Mouse (Mus musculus): ENCODE data around the gene Tub. TPM values are rescaled to one million over a fixed set of nuclear protein-coding genes. Genes with fewer than 3 reads are reported as not detected.

Tub gene
- polyA plus RNA-seq, 1 experiment = 0.58 TPM

DNA sequence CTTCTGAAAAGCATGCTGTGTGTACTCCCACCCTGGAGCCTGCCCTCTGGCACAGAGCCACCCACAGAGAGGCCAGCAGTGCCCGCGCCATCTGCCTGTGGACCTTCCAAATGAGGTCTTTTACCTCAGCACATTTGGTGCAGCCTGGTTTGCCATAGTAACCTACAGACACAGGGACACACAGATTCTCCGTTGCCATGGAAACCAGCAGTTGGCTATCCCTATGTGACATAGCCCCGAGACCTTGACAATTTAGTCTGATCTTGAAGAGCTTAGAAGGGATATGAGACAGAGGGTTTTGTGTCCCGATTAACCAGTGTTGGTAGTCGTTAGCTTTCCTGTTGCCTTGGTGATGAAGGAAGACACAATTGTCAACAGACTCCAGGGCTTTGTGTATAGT, 22.1 kb downstream of the Tub start:
- no peak overlapping the region for H3K4me3 ChIP-seq (ENCODE audit: low read depth, low read length)
- no peaks in the 10 kb centered on the region for H3K4me1 ChIP-seq (ENCODE audit: control insufficient read depth, insufficient read depth, insufficient read length, low read length)
- no peak for TF ChIP-seq CTCF (IDR thresholded peaks at IDR 0.05; ENCODE audit: extremely low read depth, insufficient read length, insufficient replicate concordance, low read depth, low read length)
- no peaks in the 10 kb centered on the region for H3K27me3 ChIP-seq (ENCODE audit: control insufficient read depth, insufficient read depth, low read length)
- H3K36me3 ChIP-seq (ENCODE audit: control insufficient read depth, insufficient read depth, low read length) = no peaks in the 10 kb centered on the region
- H3K27ac ChIP-seq (ENCODE audit: insufficient read depth, low read depth, low read length) = no peak overlapping the region
- 58% methylated on average over 6 of the region's 6 CpGs for WGBS

DNA sequence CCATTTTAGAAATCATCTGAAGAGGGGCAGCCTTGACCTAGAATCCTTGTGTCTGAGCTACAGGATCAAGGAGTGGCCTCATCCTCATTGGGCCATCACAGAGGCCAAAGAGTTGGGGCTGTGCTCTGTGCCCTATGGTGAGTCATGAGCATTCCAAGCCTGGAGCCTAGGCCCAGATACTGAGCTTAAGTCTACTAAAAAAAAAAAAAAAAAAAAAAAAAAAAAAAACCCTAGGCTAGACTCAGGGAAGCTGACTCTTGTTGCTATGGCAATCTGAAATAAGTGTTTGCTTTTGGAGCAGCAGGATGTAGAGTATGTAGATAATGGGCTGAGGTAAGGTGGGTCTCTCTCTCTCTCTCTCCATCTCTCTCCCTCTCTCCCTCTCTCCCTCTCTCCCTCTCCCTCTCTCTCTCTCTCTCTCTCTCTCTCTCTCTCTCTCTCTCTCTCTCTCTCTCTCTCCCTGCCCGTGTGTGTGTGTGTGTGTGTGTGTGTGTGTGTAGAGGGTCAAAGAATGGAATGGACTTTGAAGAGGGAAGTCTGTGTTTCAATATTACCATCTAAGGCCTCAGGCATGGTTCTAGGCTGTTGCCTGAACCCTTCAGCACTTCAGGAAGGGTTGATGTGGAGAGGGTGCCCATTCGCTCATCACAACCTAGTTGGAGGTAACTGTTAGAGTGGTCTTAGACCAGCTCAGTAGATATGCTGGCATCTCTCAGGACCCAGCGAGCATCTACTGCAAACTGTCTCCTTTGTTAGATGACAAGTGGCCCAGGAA, 36.0 kb downstream of the Tub start:
- no peaks in the 10 kb centered on the region for H3K4me1 ChIP-seq (ENCODE audit: control insufficient read depth, insufficient read depth, insufficient read length, low read length)
- WGBS = 84% methylated on average over 2 of the region's 3 CpGs
- H3K27me3 ChIP-seq (ENCODE audit: control insufficient read depth, insufficient read depth, low read length) = no peaks in the 10 kb centered on the region
- H3K36me3 ChIP-seq (ENCODE audit: control insufficient read depth, insufficient read depth, low read length) = no peaks in the 10 kb centered on the region
- no peak overlapping the region for H3K4me3 ChIP-seq (ENCODE audit: low read depth, low read length)
- no peak for TF ChIP-seq CTCF (IDR thresholded peaks at IDR 0.05; ENCODE audit: extremely low read depth, insufficient read length, insufficient replicate concordance, low read depth, low read length)
- TF ChIP-seq POLR2A (IDR thresholded peaks at IDR 0.05; ENCODE audit: low read depth, low read length) = no peak
- H3K27ac ChIP-seq (ENCODE audit: insufficient read depth, low read depth, low read length) = no peak overlapping the region

DNA sequence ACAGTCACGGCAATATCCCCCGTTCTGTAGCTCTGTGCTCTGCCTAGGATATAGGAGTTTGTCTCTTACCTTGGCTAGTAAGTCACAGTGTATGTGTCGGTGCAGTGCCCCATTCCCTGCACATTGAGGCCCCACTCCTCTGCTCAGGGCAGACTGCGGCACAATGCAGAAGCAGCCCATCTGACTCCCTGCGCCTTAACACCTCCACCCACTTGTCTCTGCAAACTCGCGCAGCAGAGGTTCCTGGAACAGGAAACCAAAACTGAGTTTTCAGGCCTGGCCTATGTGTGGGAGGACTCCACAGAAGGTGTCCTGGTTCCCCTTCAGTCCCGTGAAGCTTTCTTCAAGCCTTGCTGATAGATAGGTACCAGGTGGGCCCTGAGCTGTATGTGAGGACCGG, 41.1 kb downstream of the Tub start:
- 80% methylated on average over 9 of the region's 9 CpGs for WGBS
- Histone ChIP-seq H3K4me3 (ENCODE audit: low read depth, low read length) (no peak overlapping the region), H3K36me3 (ENCODE audit: control insufficient read depth, insufficient read depth, low read length) (no peaks in the 10 kb centered on the region), H3K27ac (ENCODE audit: insufficient read depth, low read depth, low read length) (no peak overlapping the region), H3K4me1 (ENCODE audit: control insufficient read depth, insufficient read depth, insufficient read length, low read length) (no peaks in the 10 kb centered on the region), H3K27me3 (ENCODE audit: control insufficient read depth, insufficient read depth, low read length) (no peaks in the 10 kb centered on the region)
- TF ChIP-seq POLR2A (IDR thresholded peaks at IDR 0.05; ENCODE audit: low read depth, low read length) = no peak
- TF ChIP-seq CTCF (IDR thresholded peaks at IDR 0.05; ENCODE audit: extremely low read depth, insufficient read length, insufficient replicate concordance, low read depth, low read length) = no peak

DNA sequence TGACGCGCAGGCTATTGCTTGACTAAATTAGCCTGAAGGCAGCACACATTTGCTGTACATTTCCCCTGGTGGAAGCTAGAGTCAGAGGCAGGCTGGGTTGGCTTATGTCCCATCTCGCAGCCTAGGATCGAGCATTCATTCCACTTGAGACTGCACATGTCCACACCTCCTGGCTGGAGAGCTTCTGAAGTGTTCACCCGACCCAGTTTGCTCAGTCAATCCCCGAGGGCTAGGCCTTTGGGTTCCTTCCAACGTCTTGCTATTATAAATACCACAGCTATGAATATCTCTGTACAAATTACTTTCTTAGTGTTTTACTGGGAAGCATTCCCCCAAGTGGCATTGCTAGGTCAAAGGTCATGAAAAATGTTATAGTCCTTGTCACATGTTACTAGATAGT, 43.1 kb downstream of the Tub start:
- TF ChIP-seq CTCF (IDR thresholded peaks at IDR 0.05; ENCODE audit: extremely low read depth, insufficient read length, insufficient replicate concordance, low read depth, low read length) = no peak
- no peak for TF ChIP-seq POLR2A (IDR thresholded peaks at IDR 0.05; ENCODE audit: low read depth, low read length)
- 51% methylated on average over 7 of the region's 7 CpGs for WGBS

DNA sequence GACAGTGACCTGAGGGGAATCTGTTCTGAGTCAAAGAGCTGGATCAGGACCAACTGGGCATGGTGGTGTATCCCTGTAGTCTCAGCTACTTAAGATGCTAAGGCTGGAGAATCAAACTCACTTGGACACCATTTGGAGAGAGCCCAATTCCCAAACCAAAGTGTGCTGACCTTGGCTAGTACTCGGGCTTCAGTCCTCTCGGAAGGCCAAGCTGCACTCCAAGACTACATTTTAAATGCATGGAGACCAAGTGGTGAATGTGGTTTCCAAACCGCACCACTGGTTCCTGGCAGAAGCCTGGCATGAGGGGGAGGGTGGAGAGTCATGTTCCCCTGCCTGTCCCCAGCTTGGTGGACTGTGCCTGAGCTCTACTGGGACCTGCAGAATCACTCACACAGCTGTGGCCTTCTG, 43.7 kb downstream of the Tub start:
- no peak overlapping the region for H3K27ac ChIP-seq (ENCODE audit: insufficient read depth, low read depth, low read length)
- no peaks in the 10 kb centered on the region for H3K27me3 ChIP-seq (ENCODE audit: control insufficient read depth, insufficient read depth, low read length)
- no peaks in the 10 kb centered on the region for H3K36me3 ChIP-seq (ENCODE audit: control insufficient read depth, insufficient read depth, low read length)
- 85% methylated on average over 3 of the region's 3 CpGs for WGBS
- no peaks in the 10 kb centered on the region for H3K4me1 ChIP-seq (ENCODE audit: control insufficient read depth, insufficient read depth, insufficient read length, low read length)
- TF ChIP-seq POLR2A (IDR thresholded peaks at IDR 0.05; ENCODE audit: low read depth, low read length) (no peak), CTCF (IDR thresholded peaks at IDR 0.05; ENCODE audit: extremely low read depth, insufficient read length, insufficient replicate concordance, low read depth, low read length) (no peak)
- H3K4me3 ChIP-seq (ENCODE audit: low read depth, low read length) = no peak overlapping the region

More for the DNA sequence above, 43.1 kb downstream of the Tub start:
- H3K4me3 ChIP-seq (ENCODE audit: low read depth, low read length) = no peak overlapping the region
- H3K27me3 ChIP-seq (ENCODE audit: control insufficient read depth, insufficient read depth, low read length) = no peaks in the 10 kb centered on the region
- no peaks in the 10 kb centered on the region for H3K4me1 ChIP-seq (ENCODE audit: control insufficient read depth, insufficient read depth, insufficient read length, low read length)
- no peaks in the 10 kb centered on the region for H3K36me3 ChIP-seq (ENCODE audit: control insufficient read depth, insufficient read depth, low read length)
- H3K27ac ChIP-seq (ENCODE audit: insufficient read depth, low read depth, low read length) = no peak overlapping the region

DNA sequence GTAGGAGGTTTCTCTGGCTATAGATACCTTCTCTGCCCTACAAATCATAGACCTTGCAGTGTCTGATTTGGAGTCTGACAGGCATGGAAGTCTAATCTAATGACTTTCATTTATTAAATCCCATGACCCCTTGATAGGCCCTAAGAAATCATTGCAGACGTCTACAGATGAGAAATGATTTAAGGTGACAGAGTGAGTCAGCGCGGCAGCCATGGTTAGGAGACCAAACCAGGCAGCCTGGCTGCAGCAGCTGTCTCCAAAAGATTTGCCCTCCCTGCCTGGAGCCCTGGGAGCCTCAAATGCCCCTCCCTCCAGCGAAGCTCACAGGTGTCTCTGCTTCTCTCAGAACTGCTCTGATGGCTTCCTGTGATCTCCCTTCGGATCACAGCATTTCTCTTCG, 46.0 kb downstream of the Tub start:
- H3K36me3 ChIP-seq (ENCODE audit: control insufficient read depth, insufficient read depth, low read length) = no peaks in the 10 kb centered on the region
- H3K4me1 ChIP-seq (ENCODE audit: control insufficient read depth, insufficient read depth, insufficient read length, low read length) = no peaks in the 10 kb centered on the region
- 69% methylated on average over 6 of the region's 6 CpGs for WGBS
- no peak for TF ChIP-seq POLR2A (IDR thresholded peaks at IDR 0.05; ENCODE audit: low read depth, low read length)
- no peak for TF ChIP-seq CTCF (IDR thresholded peaks at IDR 0.05; ENCODE audit: extremely low read depth, insufficient read length, insufficient replicate concordance, low read depth, low read length)
- H3K4me3 ChIP-seq (ENCODE audit: low read depth, low read length) = no peak overlapping the region
- H3K27me3 ChIP-seq (ENCODE audit: control insufficient read depth, insufficient read depth, low read length) = no peaks in the 10 kb centered on the region
- no peak overlapping the region for H3K27ac ChIP-seq (ENCODE audit: insufficient read depth, low read depth, low read length)

DNA sequence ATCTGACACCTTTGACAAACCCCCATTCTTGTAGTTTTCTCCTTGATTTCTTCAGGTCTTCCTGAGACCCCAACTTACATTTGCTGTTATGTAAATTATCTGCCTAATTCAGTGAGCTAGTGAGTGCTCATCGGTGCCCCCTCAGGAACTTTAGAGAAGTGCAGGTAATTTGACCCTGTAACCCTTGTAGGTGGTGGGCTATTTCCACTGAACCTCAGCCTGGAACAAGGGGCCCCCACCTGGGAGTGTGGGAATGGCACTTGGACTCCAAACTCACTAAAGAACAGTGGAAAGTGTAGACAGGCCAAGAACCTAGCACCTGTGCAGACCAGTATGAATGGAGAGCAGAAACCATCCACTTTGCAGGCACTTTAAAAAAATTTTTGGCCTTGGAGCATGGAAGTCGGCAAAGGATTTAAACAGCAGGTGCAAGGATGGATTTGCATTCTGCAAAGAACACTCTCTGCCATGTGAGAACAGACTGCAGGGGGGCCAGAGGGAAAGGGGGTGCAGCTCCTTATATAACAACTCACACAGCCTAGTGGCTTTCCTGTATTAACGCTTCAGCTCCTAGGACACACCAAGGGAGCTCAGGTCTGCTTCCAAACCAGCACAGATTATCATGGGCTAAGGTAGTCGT, 50.3 kb downstream of the Tub start:
- Histone ChIP-seq H3K4me3 (ENCODE audit: low read depth, low read length) (no peak overlapping the region), H3K27me3 (ENCODE audit: control insufficient read depth, insufficient read depth, low read length) (no peaks in the 10 kb centered on the region), H3K36me3 (ENCODE audit: control insufficient read depth, insufficient read depth, low read length) (no peaks in the 10 kb centered on the region), H3K27ac (ENCODE audit: insufficient read depth, low read depth, low read length) (no peak overlapping the region), H3K4me1 (ENCODE audit: control insufficient read depth, insufficient read depth, insufficient read length, low read length) (no peaks in the 10 kb centered on the region)
- whole genome bisulfite sequencing = 42% methylated on average over 4 of the region's 4 CpGs
- TF ChIP-seq POLR2A (IDR thresholded peaks at IDR 0.05; ENCODE audit: low read depth, low read length) (no peak), CTCF (IDR thresholded peaks at IDR 0.05; ENCODE audit: extremely low read depth, insufficient read length, insufficient replicate concordance, low read depth, low read length) (no peak; the same call in 1 of the 2 replicates)

Measured in small intestine, adult 2 months (tissue).